Mouse (Mus musculus) inflammation-experienced regulatory T-cells, adult 6 months (primary cell): ENCODE measurements around the gene Elovl4. TPM values are rescaled to one million over a fixed set of nuclear protein-coding genes. Genes with fewer than 3 reads are reported as not detected.

Experiments
- ATAC-seq: one replicate; pipeline ENCODE4 v1.8.0; 2017
- polyA plus RNA-seq, 3 experiments: library from polyadenylated mRNA; unstranded; fragments of 100-300 nt; shearing (Covaris generic); gene quantifications; one replicate each; pipeline ENCODE4 v1.2.1; 2017

The Elovl4 gene
- polyA plus RNA-seq: under 1 TPM in 2 of 3 experiments, not detected in 1; 0.25 to 0.28 TPM

DNA sequence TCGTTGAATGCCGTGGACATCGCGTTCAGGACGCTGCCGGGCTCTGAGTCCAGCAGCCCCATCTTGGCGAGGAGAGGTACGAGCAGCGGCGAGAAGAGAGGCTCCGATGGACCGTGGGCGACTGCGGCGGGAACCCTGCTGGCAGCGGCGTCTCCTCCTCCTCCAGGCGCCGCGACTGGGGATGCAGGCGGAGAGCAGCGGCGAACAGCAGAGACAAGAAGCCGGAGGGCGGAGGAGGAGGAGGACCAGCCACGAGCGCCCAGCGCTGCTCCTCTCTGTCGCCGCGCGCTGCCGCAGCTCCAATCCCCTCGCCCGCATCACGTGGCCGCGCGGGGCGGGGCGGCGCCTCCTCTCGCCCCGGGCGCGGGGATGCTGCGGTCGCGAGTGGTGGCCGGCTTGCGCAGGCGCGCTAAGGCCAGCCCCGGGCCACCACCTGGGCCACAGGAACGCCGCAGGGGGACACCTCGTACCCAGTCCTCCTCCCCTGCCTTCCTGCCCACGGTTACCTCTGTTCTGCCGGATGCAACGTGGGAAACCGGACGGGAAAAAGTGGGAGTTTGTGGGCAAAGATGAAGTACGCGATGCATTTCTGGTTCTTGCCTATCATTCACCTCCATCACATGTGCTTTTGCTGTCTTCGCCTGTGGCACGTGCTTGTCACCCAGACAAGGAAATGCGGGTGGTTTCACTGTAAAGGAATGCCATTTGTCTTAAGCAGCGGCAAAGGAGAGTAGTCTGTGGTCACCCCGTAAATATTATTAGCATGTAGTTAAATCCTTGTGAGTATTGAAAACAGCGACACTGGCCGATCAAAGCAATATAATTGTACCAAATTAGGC is at the start of gene Elovl4:
Gene Elovl4 (minus strand): TSS at position 301 of the 839 bp plus-strand sequence.
- peak; percentile 62 for ATAC-seq

GRCm38 (mm10) chr9:83852464-83852863 is 46.4 kb upstream of the Elovl4 start:
- ATAC-seq: no peak

DNA sequence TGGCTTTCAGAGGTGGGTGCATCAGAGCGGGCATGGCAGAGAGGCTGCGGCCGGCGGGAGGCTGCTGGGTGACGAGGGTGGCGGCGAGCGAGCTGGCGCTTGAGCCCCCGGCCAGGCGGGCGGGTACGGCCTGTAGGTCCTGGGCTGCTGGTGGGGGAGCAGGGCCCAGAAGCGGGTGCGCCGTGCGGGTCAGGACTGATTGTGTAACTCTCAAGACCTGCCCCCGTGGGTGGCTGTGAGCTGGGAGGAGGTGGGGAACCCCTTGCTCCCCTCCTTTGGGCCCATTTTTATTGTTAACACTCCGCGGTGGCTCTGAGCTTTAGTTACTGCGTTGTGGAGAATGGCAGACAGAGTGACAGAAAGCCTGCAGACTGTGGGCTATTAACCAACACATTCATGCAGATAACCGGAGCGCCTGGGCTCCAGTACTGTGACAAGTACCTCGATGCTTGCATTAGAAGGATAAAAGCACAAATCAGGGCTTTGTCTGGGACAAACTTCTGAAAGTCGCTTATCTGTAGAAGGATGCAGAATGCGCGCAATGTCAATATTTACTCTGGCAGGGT is 28.8 kb upstream of the Elovl4 start:
- ATAC-seq: no peak

DNA sequence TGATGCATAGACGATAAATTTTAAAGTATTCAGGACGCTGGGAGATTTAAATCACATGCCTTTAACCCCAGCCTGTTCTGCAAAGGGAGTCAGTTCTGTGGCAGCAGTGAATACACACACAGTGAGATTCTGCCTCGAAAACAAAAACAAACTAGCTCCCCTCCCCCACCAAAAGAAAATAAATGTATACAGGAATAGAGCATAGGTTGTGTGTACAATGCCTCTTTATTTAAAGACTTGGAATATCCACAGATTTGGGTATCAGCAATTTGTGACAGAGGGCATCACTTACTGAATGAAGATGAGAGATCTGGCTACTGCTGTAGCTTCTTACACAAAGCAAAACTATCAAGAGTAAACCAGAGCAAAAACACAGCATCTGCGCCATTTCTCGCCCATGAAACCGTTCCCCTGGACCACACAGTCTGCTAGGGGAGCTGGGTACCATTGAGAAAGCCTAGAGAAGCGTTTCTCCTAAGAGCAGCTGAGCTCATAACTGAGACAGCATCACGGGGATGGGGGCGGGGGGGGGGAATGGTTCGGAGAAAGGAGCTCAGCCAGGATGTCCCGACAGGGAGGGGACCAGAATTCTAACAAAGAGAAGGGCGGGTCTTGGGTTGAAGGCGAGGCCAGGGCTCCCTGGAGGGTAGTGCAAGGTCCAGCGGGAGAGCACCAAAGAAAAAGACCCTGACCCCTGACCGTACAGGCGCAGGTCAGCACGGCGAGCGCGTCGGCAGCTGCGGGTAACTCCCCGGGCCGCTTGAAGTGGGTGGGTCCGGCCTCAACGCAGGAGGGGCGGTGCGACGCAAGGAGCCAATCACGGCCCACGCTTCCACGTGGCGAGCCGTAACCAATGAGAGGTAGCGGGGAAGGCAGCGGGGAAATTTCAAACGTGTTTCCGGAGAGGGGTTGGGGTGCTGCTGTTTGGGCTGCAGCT is 28.0 kb upstream of the Elovl4 start, which contains the start of gene Ttk:
Gene Ttk (plus strand): TSS at position 879 of the 937 bp plus-strand sequence.
- peak; percentile 94 for ATAC-seq

GRCm38 (mm10) chr9:83831152-83831551 is 25.1 kb upstream of the Elovl4 start:
- no peak for ATAC-seq

DNA sequence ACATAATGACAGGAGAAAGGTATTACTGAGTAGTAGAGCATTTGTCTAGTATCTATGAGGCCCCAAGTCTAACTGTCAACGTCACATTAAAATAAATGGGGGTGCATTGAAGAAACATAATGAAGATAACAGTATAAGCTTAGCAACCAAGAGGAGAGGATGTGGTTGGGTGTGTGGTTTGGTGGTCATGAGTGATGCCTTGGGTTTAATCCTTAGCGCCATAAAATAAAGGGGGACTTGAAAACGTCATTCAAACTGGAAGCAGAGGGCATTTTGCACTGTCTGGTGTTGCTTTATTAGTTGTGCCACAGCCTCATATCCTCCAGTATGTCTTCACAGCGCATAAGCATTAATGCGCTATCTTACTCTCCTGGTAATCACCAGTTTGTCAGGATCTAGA is 23.8 kb upstream of the Elovl4 start:
- ATAC-seq: peak; percentile 12

GRCm38 (mm10) chr9:83822925-83823324 is 16.8 kb upstream of the Elovl4 start:
- ATAC-seq: no peak

- no peak for ATAC-seq
Measured at GRCm38 (mm10) chr9:83820976-83821375, 14.9 kb upstream of the Elovl4 start.

GRCm38 (mm10) chr9:83819188-83819587 is 13.1 kb upstream of the Elovl4 start:
- no peak for ATAC-seq

- ATAC-seq: peak; percentile 57
Measured at GRCm38 (mm10) chr9:83807562-83807961, 1.5 kb upstream of the Elovl4 start.

DNA sequence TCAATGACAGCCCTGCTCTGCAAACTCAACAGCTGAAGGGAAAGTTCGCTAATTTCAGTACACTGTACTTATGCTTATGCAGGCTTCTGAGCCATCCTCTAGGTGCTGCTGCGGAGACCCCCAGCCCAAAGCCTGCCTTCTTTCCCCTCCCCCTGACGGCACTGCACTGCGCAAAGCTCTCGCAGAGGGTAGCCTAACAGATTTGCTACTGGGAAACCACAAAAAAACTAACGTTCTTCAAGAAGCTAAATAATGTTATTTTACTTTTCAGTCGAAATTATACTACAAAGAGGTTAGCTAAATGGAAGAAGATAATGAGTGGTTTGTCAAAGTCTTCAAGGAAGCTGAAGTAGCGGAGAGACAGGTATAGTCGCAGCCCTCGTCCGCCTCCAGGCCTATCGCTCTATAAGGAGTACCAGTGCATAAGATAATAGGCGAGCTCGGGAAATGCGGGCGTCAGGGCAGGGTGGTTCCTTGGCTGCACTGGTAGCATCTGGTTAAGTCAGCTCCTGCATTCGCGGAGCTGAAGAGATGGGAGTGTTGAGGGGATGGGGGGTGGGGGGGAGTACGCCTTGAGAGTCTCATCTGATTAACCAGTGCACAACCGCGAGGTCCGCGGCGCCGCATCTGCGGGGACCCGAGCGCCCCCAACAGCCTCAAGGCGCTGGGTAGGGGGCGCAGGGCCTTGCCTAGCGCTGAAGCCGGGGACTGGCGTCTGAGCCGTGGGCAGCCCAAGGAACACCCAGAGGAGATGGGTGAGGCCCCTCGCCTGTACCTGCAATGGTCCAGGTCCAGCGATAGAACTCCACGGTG is 707 bp downstream of the Elovl4 start:
- ATAC-seq: no peak

- no peak for ATAC-seq
Measured at GRCm38 (mm10) chr9:83804341-83804740, 1.7 kb downstream of the Elovl4 start.

DNA sequence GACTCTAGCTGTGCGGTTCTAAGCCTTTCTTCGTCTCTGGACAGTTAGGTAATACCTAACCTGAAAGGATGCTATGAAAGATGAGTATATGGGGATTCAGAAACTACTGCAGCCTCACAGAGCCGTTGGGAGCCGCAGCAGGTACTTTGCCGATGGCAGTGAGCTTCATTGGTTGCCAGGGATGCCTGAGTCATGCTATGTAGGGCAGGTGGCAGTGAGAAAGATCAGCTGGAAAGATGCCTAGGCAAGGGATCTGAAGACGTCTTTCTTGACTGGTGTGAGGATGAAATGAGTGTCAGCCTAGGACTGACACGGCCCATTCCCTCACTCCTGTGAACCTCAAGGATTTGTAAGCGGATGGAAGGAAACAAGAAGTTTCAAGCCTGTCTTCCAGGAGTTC is 8.2 kb downstream of the Elovl4 start:
- ATAC-seq: no peak

GRCm38 (mm10) chr9:83796875-83797274 is 9.2 kb downstream of the Elovl4 start:
- no peak for ATAC-seq

- ATAC-seq: no peak
Measured at GRCm38 (mm10) chr9:83789326-83789725, 16.8 kb downstream of the Elovl4 start.

DNA sequence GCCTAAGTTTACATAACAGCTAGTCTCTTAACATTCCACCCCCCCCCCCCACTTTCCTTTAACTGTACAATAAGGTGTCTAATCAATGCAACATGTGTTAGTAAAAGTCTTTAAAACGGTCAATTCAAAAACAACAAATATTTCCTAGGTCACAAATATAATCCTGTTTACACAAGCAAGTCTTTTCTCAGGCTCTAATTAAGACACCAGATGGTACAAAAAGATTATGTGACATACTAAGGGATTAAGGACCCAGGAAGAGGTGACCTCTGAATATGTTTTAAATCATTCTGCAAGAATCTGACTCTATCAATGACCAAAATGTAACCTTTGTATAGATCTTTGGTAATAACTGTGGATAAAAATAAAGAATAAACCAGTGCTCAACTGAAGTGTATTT is 20.6 kb downstream of the Elovl4 start:
- no peak for ATAC-seq

- no peak for ATAC-seq
Measured at GRCm38 (mm10) chr9:83778317-83778960, 27.6 kb downstream of the Elovl4 start.

GRCm38 (mm10) chr9:83761318-83761717 is 44.8 kb downstream of the Elovl4 start:
- ATAC-seq: no peak

DNA sequence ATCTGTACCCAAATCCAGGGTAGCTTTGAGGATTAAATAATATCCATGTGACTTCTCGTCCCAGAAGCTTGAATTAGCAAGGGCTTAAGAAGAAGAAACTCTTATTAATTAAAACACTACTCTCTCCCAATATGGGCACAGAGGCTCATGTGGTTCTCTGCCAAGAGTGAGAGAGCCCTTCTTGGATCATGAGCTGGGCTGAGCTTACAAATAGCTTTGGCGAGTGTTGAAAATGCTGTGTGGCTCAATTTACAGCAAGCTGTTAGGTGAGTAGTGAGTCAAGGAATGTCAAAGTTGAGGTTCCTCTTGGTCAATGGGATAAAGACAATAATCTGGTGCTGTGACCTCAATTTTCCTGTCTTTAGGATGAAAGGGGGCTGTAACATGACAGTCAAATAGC is 74.2 kb downstream of the Elovl4 start:
- no peak for ATAC-seq

- no peak for ATAC-seq
Measured at GRCm38 (mm10) chr9:83730836-83731235, 75.2 kb downstream of the Elovl4 start.
